Mouse (Mus musculus): ENCODE measurements at regions not wholly inside any gene's neighbourhood (a gene's known extent, or its start where the extent isn't known, plus 50 kb on each side); places are given as distances from the start of the nearest gene placed in this dataset.

- no peaks in the 10 kb centered on the region for H3K4me1 ChIP-seq (ENCODE audit: insufficient read depth, low read depth, low read length)
Observed at GRCm38 (mm10) chr13:43724161-43724560, 60.4 kb upstream of the Cd83 start.

GRCm38 (mm10) chr13:43725698-43726097, 58.9 kb upstream of the Cd83 start:
- Histone ChIP-seq H3K9me3 (ENCODE audit: low read length) (no peaks in the 10 kb centered on the region), H3K4me2 (replicated peaks; ENCODE audit: low read depth, low read length) (no peak overlapping the region), H3K9ac (replicated peaks; ENCODE audit: low read depth) (no peak overlapping the region), H3K27me3 (replicated peaks; ENCODE audit: insufficient read depth, low read length) (no peaks in the 10 kb centered on the region), H3K27ac (ENCODE audit: low read length) (no peak overlapping the region), H3K4me1 (ENCODE audit: insufficient read depth, low read depth, low read length) (no peaks in the 10 kb centered on the region), H3K36me3 (ENCODE audit: insufficient read depth, low read length) (no peaks in the 10 kb centered on the region), H3K4me3 (ENCODE audit: low read depth, low read length) (no peak overlapping the region)
- 15% methylated on average over 7 of the region's 7 CpGs for WGBS
- TF ChIP-seq EP300 (IDR thresholded peaks at IDR 0.05) (no peak), CTCF (IDR thresholded peaks at IDR 0.05) (peak; percentile 96)
- peak; percentile 64 for ATAC-seq
- peak; percentile 84 for DNase-seq (ENCODE audit: low spot score)

More at GRCm38 (mm10) chr13:43724161-43724560, 60.4 kb upstream of the Cd83 start:
- TF ChIP-seq CTCF (IDR thresholded peaks at IDR 0.05): no peak
- TF ChIP-seq EP300 (IDR thresholded peaks at IDR 0.05): no peak
- no peak overlapping the region for H3K4me3 ChIP-seq (ENCODE audit: low read depth, low read length)
- H3K27ac ChIP-seq (ENCODE audit: low read length): no peak overlapping the region
- WGBS: 81% methylated on average over 10 of the region's 10 CpGs
- no peaks in the 10 kb centered on the region for H3K36me3 ChIP-seq (ENCODE audit: insufficient read depth, low read length)
- no peak overlapping the region for H3K9ac ChIP-seq (replicated peaks; ENCODE audit: low read depth)
- DNase-seq (ENCODE audit: low spot score) (no peak), ATAC-seq (no peak)
- no peak overlapping the region for H3K4me2 ChIP-seq (replicated peaks; ENCODE audit: low read depth, low read length)
- no peaks in the 10 kb centered on the region for H3K9me3 ChIP-seq (ENCODE audit: low read length)
- H3K27me3 ChIP-seq (replicated peaks; ENCODE audit: insufficient read depth, low read length): no peaks in the 10 kb centered on the region

- DNase-seq (ENCODE audit: low spot score) (peak; percentile 75), ATAC-seq (peak; percentile 87)
- Histone ChIP-seq H3K36me3 (ENCODE audit: insufficient read depth, low read length) (no peaks in the 10 kb centered on the region), H3K27me3 (replicated peaks; ENCODE audit: insufficient read depth, low read length) (no peaks in the 10 kb centered on the region), H3K9ac (replicated peaks; ENCODE audit: low read depth) (no peak overlapping the region), H3K9me3 (ENCODE audit: low read length) (no peaks in the 10 kb centered on the region), H3K4me2 (replicated peaks; ENCODE audit: low read depth, low read length) (no peak overlapping the region), H3K4me1 (ENCODE audit: insufficient read depth, low read depth, low read length) (no peaks in the 10 kb centered on the region), H3K27ac (ENCODE audit: low read length) (no peak overlapping the region), H3K4me3 (ENCODE audit: low read depth, low read length) (no peak overlapping the region)
- peak; percentile 14; the same call in 1 of the 2 replicates for TF ChIP-seq CTCF (IDR thresholded peaks at IDR 0.05)
- TF ChIP-seq EP300 (IDR thresholded peaks at IDR 0.05): no peak
- 44% methylated on average over 13 of the region's 13 CpGs for WGBS
Observed at GRCm38 (mm10) chr13:43726895-43727341, 57.7 kb upstream of the Cd83 start.

GRCm38 (mm10) chr13:43729617-43730016, 55.0 kb upstream of the Cd83 start:
- Histone ChIP-seq H3K4me1 (ENCODE audit: insufficient read depth, low read depth, low read length) (no peaks in the 10 kb centered on the region), H3K27me3 (replicated peaks; ENCODE audit: insufficient read depth, low read length) (no peaks in the 10 kb centered on the region), H3K27ac (ENCODE audit: low read length) (no peak overlapping the region), H3K4me3 (ENCODE audit: low read depth, low read length) (no peak overlapping the region), H3K9ac (replicated peaks; ENCODE audit: low read depth) (no peak overlapping the region), H3K9me3 (ENCODE audit: low read length) (no peaks in the 10 kb centered on the region), H3K4me2 (replicated peaks; ENCODE audit: low read depth, low read length) (no peak overlapping the region), H3K36me3 (ENCODE audit: insufficient read depth, low read length) (no peaks in the 10 kb centered on the region)
- WGBS: 62% methylated on average over 11 of the region's 11 CpGs
- DNase-seq (ENCODE audit: low spot score): no peak
- ATAC-seq: no peak
- TF ChIP-seq EP300 (IDR thresholded peaks at IDR 0.05): no peak
- no peak for TF ChIP-seq CTCF (IDR thresholded peaks at IDR 0.05)

GRCm38 (mm10) chr13:43733061-43733460, 51.5 kb upstream of the Cd83 start:
- H3K4me3 ChIP-seq (ENCODE audit: low read depth, low read length): no peak overlapping the region
- H3K27me3 ChIP-seq (replicated peaks; ENCODE audit: insufficient read depth, low read length): no peaks in the 10 kb centered on the region
- ATAC-seq: peak; percentile 89
- 0 out of 2 replicates have a peak overlapping the region, but pooled peaks have one; percentile 9 for H3K27ac ChIP-seq (ENCODE audit: low read length)
- H3K9me3 ChIP-seq (ENCODE audit: low read length): no peaks in the 10 kb centered on the region
- H3K36me3 ChIP-seq (ENCODE audit: insufficient read depth, low read length): no peaks in the 10 kb centered on the region
- TF ChIP-seq CTCF (IDR thresholded peaks at IDR 0.05) (no peak), EP300 (IDR thresholded peaks at IDR 0.05) (0 out of 2 replicates have a peak, but pooled peaks have one; percentile 9)
- H3K9ac ChIP-seq (replicated peaks; ENCODE audit: low read depth): no peak overlapping the region
- no peak overlapping the region for H3K4me2 ChIP-seq (replicated peaks; ENCODE audit: low read depth, low read length)
- DNase-seq (ENCODE audit: low spot score): peak; percentile 79
- H3K4me1 ChIP-seq (ENCODE audit: insufficient read depth, low read depth, low read length): no peaks in the 10 kb centered on the region
- 64% methylated on average over 10 of the region's 10 CpGs for WGBS

GRCm38 (mm10) chr13:43734641-43735040, 49.9 kb upstream of the Cd83 start:
- ATAC-seq (no peak), DNase-seq (ENCODE audit: low spot score) (peak; percentile 52)
- TF ChIP-seq EP300 (IDR thresholded peaks at IDR 0.05) (no peak), CTCF (IDR thresholded peaks at IDR 0.05) (no peak)
- no peak overlapping the region for H3K4me2 ChIP-seq (replicated peaks; ENCODE audit: low read depth, low read length)
- no peak overlapping the region for H3K27ac ChIP-seq (ENCODE audit: low read length)
- no peak overlapping the region for H3K9ac ChIP-seq (replicated peaks; ENCODE audit: low read depth)
- no peaks in the 10 kb centered on the region for H3K4me1 ChIP-seq (ENCODE audit: insufficient read depth, low read depth, low read length)
- H3K4me3 ChIP-seq (ENCODE audit: low read depth, low read length): no peak overlapping the region
- H3K27me3 ChIP-seq (replicated peaks; ENCODE audit: insufficient read depth, low read length): no peaks in the 10 kb centered on the region
- no peaks in the 10 kb centered on the region for H3K9me3 ChIP-seq (ENCODE audit: low read length)
- H3K36me3 ChIP-seq (ENCODE audit: insufficient read depth, low read length): no peaks in the 10 kb centered on the region
- 35% methylated on average over 14 of the region's 14 CpGs for WGBS
